Mouse (Mus musculus): ENCODE results near the gene Mark3. TPM values are rescaled to one million over a fixed set of nuclear protein-coding genes. Genes with fewer than 3 reads are reported as not detected.

The Mark3 gene
- polyA plus RNA-seq, 1 experiment from 2014 or later, result 25.7 TPM

GRCm38 (mm10) chr12:111681305-111681704 is 107.0 kb downstream of the Mark3 start:
- Histone ChIP-seq H3K4me2 (ENCODE audit: low read depth, low read length) (no peak overlapping the region), H3K27me3 (ENCODE audit: control insufficient read depth, insufficient read depth, low read length) (no peaks in the 10 kb centered on the region), H3K9ac (ENCODE audit: low read length) (no peak overlapping the region; the same call in 1 of the 2 replicates), H3K9me3 (replicated peaks; ENCODE audit: control insufficient read depth, low read length) (no peaks in the 10 kb centered on the region), H3K36me3 (ENCODE audit: control insufficient read depth, insufficient read depth) (0 out of 2 replicates have a peak, but pooled peaks cover 4% of the 10 kb centered on the region), H3K4me1 (ENCODE audit: control insufficient read depth, insufficient read depth, low read length) (peaks cover 41% of the 10 kb centered on the region), H3K4me3 (ENCODE audit: low read length) (no peak overlapping the region), H3K27ac (ENCODE audit: low read length) (peak overlapping the region; percentile 94)
- ATAC-seq (replicated peaks; ENCODE audit: extremely low read depth, insufficient read depth, low FRiP score), result no peak
- WGBS, result 69% methylated on average over 8 of the region's 8 CpGs

GRCm38 (mm10) chr12:111682003-111682402 is 107.7 kb downstream of the Mark3 start:
- 38% methylated on average over 5 of the region's 5 CpGs for WGBS
- Histone ChIP-seq H3K9me3 (replicated peaks; ENCODE audit: control insufficient read depth, low read length) (no peaks in the 10 kb centered on the region), H3K4me1 (ENCODE audit: control insufficient read depth, insufficient read depth, low read length) (peaks cover 43% of the 10 kb centered on the region), H3K27ac (ENCODE audit: low read length) (peak overlapping the region; percentile 94), H3K27me3 (ENCODE audit: control insufficient read depth, insufficient read depth, low read length) (no peaks in the 10 kb centered on the region), H3K4me2 (ENCODE audit: low read depth, low read length) (no peak overlapping the region), H3K36me3 (ENCODE audit: control insufficient read depth, insufficient read depth) (0 out of 2 replicates have a peak, but pooled peaks cover 4% of the 10 kb centered on the region), H3K4me3 (ENCODE audit: low read length) (no peak overlapping the region), H3K9ac (ENCODE audit: low read length) (peak overlapping the region; percentile 11; the same call in 1 of the 2 replicates)
- no peak for ATAC-seq (replicated peaks; ENCODE audit: extremely low read depth, insufficient read depth, low FRiP score)

- Histone ChIP-seq H3K27ac (ENCODE audit: low read length) (peak overlapping the region; percentile 94), H3K27me3 (ENCODE audit: control insufficient read depth, insufficient read depth, low read length) (no peaks in the 10 kb centered on the region), H3K4me2 (ENCODE audit: low read depth, low read length) (no peak overlapping the region), H3K4me1 (ENCODE audit: control insufficient read depth, insufficient read depth, low read length) (peaks cover 44% of the 10 kb centered on the region), H3K4me3 (ENCODE audit: low read length) (no peak overlapping the region), H3K36me3 (ENCODE audit: control insufficient read depth, insufficient read depth) (0 out of 2 replicates have a peak, but pooled peaks cover 4% of the 10 kb centered on the region), H3K9me3 (replicated peaks; ENCODE audit: control insufficient read depth, low read length) (no peaks in the 10 kb centered on the region), H3K9ac (ENCODE audit: low read length) (peak overlapping the region; percentile 11)
- WGBS, result 39% methylated on average over 5 of the region's 5 CpGs
- ATAC-seq (replicated peaks; ENCODE audit: extremely low read depth, insufficient read depth, low FRiP score), result 0 out of 2 replicates have a peak, but pooled peaks have one; percentile 24
These were observed 108.5 kb downstream of the Mark3 start for GRCm38 (mm10) chr12:111682806-111683205.

DNA sequence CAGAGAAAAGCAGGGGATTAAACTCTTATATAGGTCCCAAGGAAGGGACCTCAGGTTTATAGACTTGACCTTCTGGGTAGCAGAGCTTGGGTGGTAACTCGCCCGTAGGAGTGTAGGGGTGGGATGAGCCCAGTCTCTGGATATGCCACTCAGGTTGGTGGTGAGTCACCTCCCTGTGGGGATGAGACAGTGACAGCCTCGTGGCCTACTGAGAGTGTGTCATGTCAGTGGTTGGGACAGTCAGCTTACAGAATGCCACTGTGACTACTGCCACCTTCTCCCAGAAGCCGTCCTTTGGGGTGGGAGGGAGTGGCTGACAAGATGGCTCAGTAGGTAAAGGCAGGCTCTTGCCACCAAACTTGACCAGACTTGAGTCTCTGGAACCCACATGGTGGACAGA is 112.1 kb downstream of the Mark3 start:
- no peaks in the 10 kb centered on the region for H3K36me3 ChIP-seq (ENCODE audit: control insufficient read depth, insufficient read depth)
- peak overlapping the region; percentile 98 for H3K27ac ChIP-seq (ENCODE audit: low read length)
- no peak overlapping the region for H3K4me2 ChIP-seq (ENCODE audit: low read depth, low read length)
- no peak for ATAC-seq (replicated peaks; ENCODE audit: extremely low read depth, insufficient read depth, low FRiP score)
- H3K9ac ChIP-seq (ENCODE audit: low read length), result no peak overlapping the region
- no peak overlapping the region for H3K4me3 ChIP-seq (ENCODE audit: low read length)
- H3K4me1 ChIP-seq (ENCODE audit: control insufficient read depth, insufficient read depth, low read length), result peaks cover 57% of the 10 kb centered on the region
- no peaks in the 10 kb centered on the region for H3K27me3 ChIP-seq (ENCODE audit: control insufficient read depth, insufficient read depth, low read length)
- 78% methylated on average over 4 of the region's 4 CpGs for WGBS
- H3K9me3 ChIP-seq (replicated peaks; ENCODE audit: control insufficient read depth, low read length), result no peaks in the 10 kb centered on the region

GRCm38 (mm10) chr12:111687350-111688068 is 113.2 kb downstream of the Mark3 start:
- Histone ChIP-seq H3K27me3 (ENCODE audit: control insufficient read depth, insufficient read depth, low read length) (no peaks in the 10 kb centered on the region), H3K9ac (ENCODE audit: low read length) (peak overlapping the region; percentile 61), H3K4me3 (ENCODE audit: low read length) (no peak overlapping the region), H3K27ac (ENCODE audit: low read length) (peak overlapping the region; percentile 98), H3K36me3 (ENCODE audit: control insufficient read depth, insufficient read depth) (no peaks in the 10 kb centered on the region), H3K4me2 (ENCODE audit: low read depth, low read length) (peak overlapping the region; percentile 32; the same call in 1 of the 2 replicates), H3K9me3 (replicated peaks; ENCODE audit: control insufficient read depth, low read length) (no peaks in the 10 kb centered on the region), H3K4me1 (ENCODE audit: control insufficient read depth, insufficient read depth, low read length) (peaks cover 56% of the 10 kb centered on the region)
- 11% methylated on average over 14 of the region's 14 CpGs for WGBS
- peak; percentile 88 for ATAC-seq (replicated peaks; ENCODE audit: extremely low read depth, insufficient read depth, low FRiP score)

DNA sequence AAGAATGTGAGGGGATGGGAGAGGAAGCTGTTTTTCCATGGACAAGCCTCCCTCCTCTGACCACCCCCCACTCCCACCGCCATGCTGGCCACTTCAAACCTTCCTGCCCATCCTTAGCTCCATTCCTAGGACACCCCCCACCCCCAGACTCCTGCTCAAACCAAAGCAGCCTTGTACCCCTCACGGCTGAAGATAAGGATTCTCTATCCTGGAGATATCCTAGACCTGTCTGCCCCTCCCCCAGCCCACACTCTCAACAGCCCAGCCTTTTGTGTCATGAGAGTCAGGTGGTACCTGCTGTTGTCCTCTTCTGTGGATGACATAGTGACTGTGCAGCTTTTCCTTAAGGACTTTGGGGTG is 113.7 kb downstream of the Mark3 start:
- Histone ChIP-seq H3K9me3 (replicated peaks; ENCODE audit: control insufficient read depth, low read length) (no peaks in the 10 kb centered on the region), H3K27ac (ENCODE audit: low read length) (peak overlapping the region; percentile 98), H3K4me2 (ENCODE audit: low read depth, low read length) (peak overlapping the region; percentile 32; the same call in 1 of the 2 replicates), H3K4me3 (ENCODE audit: low read length) (no peak overlapping the region), H3K36me3 (ENCODE audit: control insufficient read depth, insufficient read depth) (no peaks in the 10 kb centered on the region), H3K27me3 (ENCODE audit: control insufficient read depth, insufficient read depth, low read length) (no peaks in the 10 kb centered on the region), H3K4me1 (ENCODE audit: control insufficient read depth, insufficient read depth, low read length) (peaks cover 51% of the 10 kb centered on the region), H3K9ac (ENCODE audit: low read length) (peak overlapping the region; percentile 61)
- 21% methylated on average over 2 of the region's 2 CpGs for WGBS
- ATAC-seq (replicated peaks; ENCODE audit: extremely low read depth, insufficient read depth, low FRiP score), result no peak

DNA sequence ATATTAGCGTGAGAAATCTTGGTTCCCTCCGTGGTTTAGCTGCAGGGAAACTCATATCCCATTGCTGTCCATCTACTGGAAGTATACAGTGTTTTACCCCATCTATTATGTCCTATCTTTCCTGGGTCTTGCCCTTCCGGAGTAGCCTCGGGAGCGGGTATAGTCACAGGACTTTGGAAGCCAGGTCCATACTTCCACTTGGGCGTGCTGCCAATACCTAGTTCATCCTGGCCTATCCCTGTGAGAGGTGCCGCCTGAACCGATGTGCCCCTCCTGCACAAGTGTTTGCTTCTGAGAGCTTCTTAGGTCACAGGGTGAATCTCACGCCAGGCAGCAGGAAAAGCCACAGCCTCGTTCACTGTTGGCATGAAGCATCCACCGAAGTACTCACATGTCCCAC is 115.1 kb downstream of the Mark3 start:
- no peak overlapping the region for H3K9ac ChIP-seq (ENCODE audit: low read length)
- H3K36me3 ChIP-seq (ENCODE audit: control insufficient read depth, insufficient read depth), result no peaks in the 10 kb centered on the region
- H3K27ac ChIP-seq (ENCODE audit: low read length), result no peak overlapping the region
- ATAC-seq (replicated peaks; ENCODE audit: extremely low read depth, insufficient read depth, low FRiP score), result no peak
- no peaks in the 10 kb centered on the region for H3K9me3 ChIP-seq (replicated peaks; ENCODE audit: control insufficient read depth, low read length)
- no peak overlapping the region for H3K4me3 ChIP-seq (ENCODE audit: low read length)
- H3K4me2 ChIP-seq (ENCODE audit: low read depth, low read length), result no peak overlapping the region
- no peaks in the 10 kb centered on the region for H3K27me3 ChIP-seq (ENCODE audit: control insufficient read depth, insufficient read depth, low read length)
- peaks cover 62% of the 10 kb centered on the region for H3K4me1 ChIP-seq (ENCODE audit: control insufficient read depth, insufficient read depth, low read length)
- 46% methylated on average over 11 of the region's 11 CpGs for WGBS

- 20% methylated on average over 5 of the region's 5 CpGs for WGBS
- no peak overlapping the region for H3K27ac ChIP-seq (ENCODE audit: low read length)
These were observed 117.1 kb downstream of the Mark3 start for GRCm38 (mm10) chr12:111691346-111691872.

GRCm38 (mm10) chr12:111692899-111693298 is 118.6 kb downstream of the Mark3 start:
- Histone ChIP-seq H3K36me3 (ENCODE audit: control insufficient read depth, insufficient read depth) (no peaks in the 10 kb centered on the region), H3K27ac (ENCODE audit: low read length) (no peak overlapping the region), H3K4me2 (ENCODE audit: low read depth, low read length) (no peak overlapping the region), H3K4me1 (ENCODE audit: control insufficient read depth, insufficient read depth, low read length) (peaks cover 51% of the 10 kb centered on the region), H3K27me3 (ENCODE audit: control insufficient read depth, insufficient read depth, low read length) (no peaks in the 10 kb centered on the region), H3K4me3 (ENCODE audit: low read length) (no peak overlapping the region), H3K9me3 (replicated peaks; ENCODE audit: control insufficient read depth, low read length) (no peaks in the 10 kb centered on the region), H3K9ac (ENCODE audit: low read length) (no peak overlapping the region)
- ATAC-seq (replicated peaks; ENCODE audit: extremely low read depth, insufficient read depth, low FRiP score), result no peak
- WGBS, result 87% methylated on average over 5 of the region's 5 CpGs

More at GRCm38 (mm10) chr12:111691346-111691872, 117.1 kb downstream of the Mark3 start:
- H3K4me1 ChIP-seq (ENCODE audit: control insufficient read depth, insufficient read depth, low read length), result peaks cover 66% of the 10 kb centered on the region
- no peaks in the 10 kb centered on the region for H3K27me3 ChIP-seq (ENCODE audit: control insufficient read depth, insufficient read depth, low read length)
- no peaks in the 10 kb centered on the region for H3K36me3 ChIP-seq (ENCODE audit: control insufficient read depth, insufficient read depth)
- H3K4me2 ChIP-seq (ENCODE audit: low read depth, low read length), result no peak overlapping the region
- H3K4me3 ChIP-seq (ENCODE audit: low read length), result no peak overlapping the region
- peak overlapping the region; percentile 16; the same call in 1 of the 2 replicates for H3K9ac ChIP-seq (ENCODE audit: low read length)
- no peaks in the 10 kb centered on the region for H3K9me3 ChIP-seq (replicated peaks; ENCODE audit: control insufficient read depth, low read length)
- ATAC-seq (replicated peaks; ENCODE audit: extremely low read depth, insufficient read depth, low FRiP score), result no peak
